Mouse (Mus musculus) left cerebral cortex, adult 9 months (tissue): ENCODE data around the gene Ifitm2.
A peak's percentile ranks its signal among the peaks of the same experiment; 100 is the strongest.
"Not testable (repeated sequence)": the region's sequence is repeated elsewhere in the genome, so short reads cannot be mapped to it uniquely, and the experiment has no call there.

ENCODE experiments used
- DNase-seq, 2 experiments: peaks; one replicate each; pipeline ENCODE4 v3.0.0; 2022; ENCODE audit warnings: low spot score in 2 of 2

Ifitm2 gene

DNA sequence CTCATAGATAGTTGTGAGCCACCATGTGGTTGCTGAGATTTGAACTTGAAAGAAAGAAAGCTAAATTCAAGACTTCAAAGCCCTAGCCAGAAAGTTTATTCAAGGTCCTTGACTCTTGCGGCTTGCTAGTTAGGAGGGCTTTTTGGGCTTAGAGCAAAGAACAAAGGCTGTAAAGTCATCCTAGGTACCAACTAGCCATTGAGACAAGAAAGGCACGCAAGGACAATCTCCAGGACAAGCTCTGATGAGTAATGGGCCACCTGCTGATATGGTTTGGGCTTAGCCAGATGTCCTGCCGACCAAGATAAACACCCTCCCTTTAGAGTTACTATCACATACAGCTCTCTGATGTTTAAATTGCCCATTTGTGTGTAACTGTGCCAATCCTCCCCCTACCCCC is 12.9 kb upstream of the Ifitm2 start:
- not testable (repeated sequence) for DNase-seq

GRCm38 (mm10) chr7:140967862-140968591 is 12.2 kb upstream of the Ifitm2 start:
- DNase-seq: no peak

DNA sequence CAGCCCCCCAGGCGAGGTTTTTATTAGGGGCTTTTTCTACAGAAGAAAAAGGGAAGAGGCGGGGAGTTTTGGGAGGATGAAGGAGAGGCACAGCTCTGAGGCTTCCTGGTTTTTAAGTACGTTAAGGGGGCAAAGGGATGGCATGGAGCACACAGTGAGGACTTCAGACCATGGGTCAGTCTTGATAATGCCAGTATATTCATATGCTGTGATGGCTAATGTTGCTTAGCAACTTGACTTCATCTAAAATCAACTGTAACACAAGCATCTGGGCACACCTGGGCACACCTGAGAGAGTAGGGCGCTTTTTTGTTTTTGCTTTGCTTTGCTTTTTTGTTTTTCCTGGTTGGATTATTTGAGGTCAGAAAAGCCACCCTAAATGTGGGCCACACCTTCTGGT is 11.1 kb upstream of the Ifitm2 start, which contains the start of gene Ifitm1:
Gene Ifitm1 (plus strand): TSS at position 301 of the 400 bp plus-strand sequence.
- no peak for DNase-seq

- no peak for DNase-seq
Observed at GRCm38 (mm10) chr7:140962733-140963132, 6.9 kb upstream of the Ifitm2 start.

DNA sequence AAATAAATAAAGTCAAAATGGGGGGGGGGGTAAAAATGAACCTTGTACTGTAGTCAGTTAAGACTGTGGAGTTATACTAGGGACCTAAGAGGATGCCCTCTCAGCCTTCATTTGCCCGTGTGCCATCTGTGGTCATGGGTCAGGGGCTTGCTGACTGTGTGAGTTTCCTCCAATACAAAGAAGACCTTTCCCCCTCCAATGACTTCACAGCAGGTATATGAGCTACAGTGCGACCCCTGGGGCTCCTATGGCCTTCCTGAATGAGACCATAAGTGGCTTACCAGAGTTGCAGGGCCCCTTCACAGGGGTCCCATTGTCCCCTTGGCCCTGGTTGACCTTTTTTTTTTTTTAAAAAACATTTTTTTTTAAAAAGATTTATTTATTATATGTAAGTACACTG is 5.6 kb upstream of the Ifitm2 start:
- DNase-seq: no peak

GRCm38 (mm10) chr7:140960026-140960425 is 4.2 kb upstream of the Ifitm2 start:
- no peak for DNase-seq

GRCm38 (mm10) chr7:140959181-140959901 is 3.6 kb upstream of the Ifitm2 start:
- peak in 1 of 2 experiments; percentile 33 for DNase-seq

DNA sequence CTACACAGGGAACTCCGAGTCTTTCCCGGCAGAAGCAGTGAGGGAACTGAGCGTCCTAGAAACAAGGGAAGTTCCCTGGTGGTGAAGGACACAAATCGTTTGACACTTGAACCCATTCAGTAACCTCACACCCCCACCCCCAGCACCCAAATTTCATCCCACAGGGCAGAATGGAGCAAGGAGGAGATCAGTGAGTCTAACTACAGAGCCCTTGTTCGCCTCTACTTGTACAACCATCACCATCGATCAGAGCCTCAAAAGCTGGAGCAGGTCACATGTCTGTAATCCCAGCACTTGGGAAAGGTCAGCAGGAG is 726 bp upstream of the Ifitm2 start:
- DNase-seq: no peak

GRCm38 (mm10) chr7:140955342-140955741 is 445 bp downstream of the Ifitm2 start:
- no peak for DNase-seq

GRCm38 (mm10) chr7:140954733-140955071 is 1.1 kb downstream of the Ifitm2 start:
- DNase-seq: no peak

DNA sequence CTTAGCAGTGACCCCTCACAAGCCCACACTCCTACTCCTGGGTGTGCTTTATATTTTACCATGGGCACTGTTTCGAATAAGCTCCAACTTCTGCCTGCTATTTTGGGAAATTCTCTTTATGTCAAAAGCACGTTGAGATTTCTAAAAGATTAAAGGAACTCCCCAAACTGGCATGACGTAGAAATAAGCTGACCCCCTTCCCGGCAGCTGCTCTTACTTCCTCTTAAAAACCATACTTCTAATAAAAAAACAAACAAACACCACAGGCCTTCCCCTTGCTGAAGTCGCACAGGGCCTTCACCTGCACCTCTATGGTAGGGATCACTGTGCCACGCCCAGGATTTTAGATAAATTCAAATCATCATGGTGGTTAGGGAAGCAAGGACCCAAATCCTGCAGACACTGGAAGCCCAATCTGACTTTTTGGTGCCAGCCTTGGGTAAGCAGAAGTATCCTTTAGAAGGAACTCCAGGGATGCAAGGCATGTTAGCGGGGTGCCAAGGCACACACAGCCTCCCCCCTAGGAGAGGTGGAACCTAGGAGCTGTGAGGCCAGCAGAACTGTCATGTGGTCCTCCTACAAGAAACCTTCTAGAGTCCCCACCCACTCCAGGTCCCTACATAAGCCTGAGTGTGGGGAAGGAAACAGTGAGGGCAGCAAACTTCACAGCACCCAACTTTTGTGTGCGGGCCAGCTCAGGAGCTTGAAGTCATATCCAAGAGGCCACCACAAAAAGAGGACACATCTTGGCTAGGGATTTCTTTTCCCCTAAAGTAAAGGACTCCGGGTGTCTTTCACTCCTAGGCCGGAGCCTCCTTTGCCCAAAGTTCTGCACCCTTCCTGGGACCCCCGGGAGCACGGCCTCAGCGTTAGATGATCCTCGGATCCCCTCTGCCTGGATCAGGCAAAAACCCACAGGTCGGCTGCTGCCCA is 1.7 kb downstream of the Ifitm2 start:
- no peak for DNase-seq

DNA sequence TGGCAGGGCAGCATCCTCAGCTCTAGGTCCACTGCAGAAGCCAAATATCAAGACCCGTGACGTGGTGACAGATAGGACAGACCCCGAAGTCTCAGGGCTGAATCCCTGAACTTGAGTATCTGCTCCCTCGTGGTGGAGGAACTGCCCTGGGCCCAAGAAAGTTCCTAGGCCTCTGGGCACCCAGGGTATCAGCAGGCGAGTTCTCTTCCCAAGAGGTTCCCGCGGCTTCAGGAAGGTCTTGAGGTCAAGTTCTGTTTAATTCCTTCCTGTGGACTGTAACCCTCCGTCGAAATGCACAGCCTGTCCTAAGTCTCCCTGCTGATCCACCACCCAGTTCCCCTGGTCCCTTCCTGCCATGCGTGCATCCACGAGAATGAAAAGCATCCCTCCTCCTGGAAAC is 2.7 kb downstream of the Ifitm2 start:
- no peak for DNase-seq

- no peak for DNase-seq
Observed at GRCm38 (mm10) chr7:140952441-140952840, 3.3 kb downstream of the Ifitm2 start.

DNA sequence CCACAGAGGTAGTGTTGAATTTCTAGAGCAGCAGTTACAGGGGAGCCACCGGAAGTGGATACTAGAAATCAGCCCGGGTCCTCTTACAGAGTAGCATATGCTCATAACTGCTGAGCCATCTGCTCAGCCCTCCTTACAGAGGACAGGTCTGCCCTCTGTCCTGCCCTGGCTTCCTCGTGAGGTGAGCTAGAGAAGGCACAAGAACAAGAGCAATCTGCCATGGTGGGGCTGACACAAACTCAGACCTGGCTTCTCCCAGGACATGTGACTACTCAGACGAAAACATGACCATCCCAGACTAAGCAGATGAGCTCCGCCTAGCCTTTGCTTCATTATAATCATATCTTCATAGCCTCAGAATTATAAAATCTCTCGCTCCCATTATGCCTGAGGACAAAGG is 4.0 kb downstream of the Ifitm2 start:
- DNase-seq: no peak

DNA sequence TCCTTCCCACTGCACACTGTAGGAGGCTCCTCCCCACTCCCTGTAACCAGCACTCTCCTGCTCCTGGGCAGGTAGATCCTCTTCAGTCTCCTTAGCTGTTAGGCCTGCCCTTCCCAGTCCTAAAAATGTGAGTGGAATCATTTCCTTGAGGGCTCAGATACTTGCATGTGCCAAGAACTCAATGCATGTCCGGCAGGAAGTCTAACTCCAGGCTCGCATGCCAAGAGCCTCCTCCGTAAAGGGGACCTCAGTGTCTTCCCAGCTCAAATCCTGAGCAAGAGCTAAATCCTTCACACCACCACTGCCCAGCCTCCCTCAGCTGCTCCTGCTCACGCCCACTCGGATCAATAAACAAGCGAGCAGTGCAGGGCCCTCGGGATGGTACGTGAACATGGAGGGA is 4.7 kb downstream of the Ifitm2 start:
- no peak for DNase-seq

DNA sequence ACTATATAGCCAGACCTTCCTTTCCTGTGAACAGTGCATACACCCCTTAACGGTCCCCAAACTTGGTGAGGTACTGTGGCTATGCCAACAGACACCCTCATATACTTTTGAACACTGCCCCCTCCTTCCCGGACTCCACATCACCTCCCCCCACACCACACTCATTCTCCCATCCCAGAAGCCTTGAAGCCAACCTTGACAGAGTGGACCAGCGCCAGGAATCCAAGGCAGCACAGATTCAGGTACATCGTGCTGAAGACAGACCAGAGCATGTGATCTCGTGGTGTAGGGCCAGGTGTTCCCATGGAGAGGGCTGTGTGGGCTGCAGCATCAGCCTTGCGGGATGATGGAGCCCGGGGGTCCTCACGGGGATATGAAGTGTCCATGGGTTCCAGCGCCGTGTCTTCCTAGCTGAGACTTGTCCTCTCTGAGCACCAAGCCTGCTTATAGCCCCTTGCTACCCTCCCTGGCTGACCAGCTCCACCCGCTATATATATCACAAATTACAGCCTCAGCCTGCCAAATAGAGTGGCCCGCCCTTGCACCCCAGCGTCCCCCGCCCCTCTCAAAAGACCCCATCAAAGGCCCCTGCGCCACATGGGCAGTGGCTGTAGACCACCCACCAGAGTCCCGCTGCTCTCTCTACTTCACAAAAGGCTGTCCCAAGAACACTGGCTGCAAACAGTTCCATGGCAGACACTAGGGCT is 5.8 kb downstream of the Ifitm2 start, which contains the start of gene Ifitm5:
Gene Ifitm5 (minus strand): TSS at position 468 of the 707 bp plus-strand sequence.
- DNase-seq: no peak

DNA sequence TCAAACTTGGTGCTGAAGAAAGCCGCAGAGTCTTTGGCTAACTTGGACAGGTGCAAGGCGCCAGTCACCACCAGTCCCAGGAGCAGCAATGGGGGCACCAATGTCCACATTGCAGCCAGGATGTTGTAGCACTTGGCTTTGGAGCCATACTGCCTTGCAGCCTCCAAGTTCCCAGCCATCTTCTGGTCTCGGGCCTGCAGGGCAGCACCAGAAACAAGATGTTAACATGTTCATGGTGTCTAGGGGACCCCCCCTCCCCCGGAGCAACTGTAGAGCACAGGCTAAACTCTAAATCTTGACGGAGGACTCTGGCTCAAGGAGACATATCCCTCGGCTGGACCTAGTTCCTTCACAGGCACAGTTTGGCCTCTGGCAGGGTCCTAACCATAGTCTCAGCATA is 6.5 kb downstream of the Ifitm2 start:
- DNase-seq: no peak

- no peak for DNase-seq
Observed at GRCm38 (mm10) chr7:140948161-140948560, 7.6 kb downstream of the Ifitm2 start.

DNA sequence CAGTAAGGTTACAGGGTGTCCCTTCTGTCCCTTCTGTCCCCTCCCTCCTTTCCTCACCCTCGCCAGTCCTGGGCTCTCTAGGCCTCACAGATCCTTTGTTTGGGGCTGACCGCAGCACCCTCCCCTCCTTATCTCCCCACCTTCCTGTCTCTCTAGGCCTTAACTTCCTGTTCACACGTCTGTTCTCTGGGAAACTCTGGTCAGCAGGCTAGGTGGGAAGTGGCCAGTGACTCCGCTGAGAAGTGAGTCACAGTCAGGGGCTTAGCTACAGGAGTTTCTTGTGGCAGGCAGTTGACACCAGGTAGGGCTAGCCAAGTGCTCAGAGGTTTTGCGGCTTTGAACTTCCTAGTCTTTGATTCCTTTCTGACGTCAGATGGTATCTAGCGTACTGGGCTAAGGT is 8.8 kb downstream of the Ifitm2 start:
- no peak for DNase-seq

GRCm38 (mm10) chr7:140946311-140946710 is 9.5 kb downstream of the Ifitm2 start:
- no peak for DNase-seq

GRCm38 (mm10) chr7:140945247-140945646 is 10.5 kb downstream of the Ifitm2 start:
- no peak for DNase-seq

- DNase-seq: no peak
Observed at GRCm38 (mm10) chr7:140944236-140944635, 11.6 kb downstream of the Ifitm2 start.
